Mouse (Mus musculus) brain, embryonic 14.5 days (tissue): ENCODE results near the gene Dlx2.

ENCODE experiments used
- CTCF ChIP-seq: fragments of 200-500 bp; IDR thresholded peaks from 2 replicates; pipeline ENCODE4 v1.5.1; 2012; ENCODE audit warnings: inconsistent platforms, mild to moderate bottlenecking, moderate library complexity, borderline replicate concordance; ENCODE audit not compliant: insufficient read depth, insufficient read length; ENCODE audit errors: extremely low read depth
- POLR2A ChIP-seq: fragments of 200-500 bp; IDR thresholded peaks from 2 replicates; pipeline ENCODE4 v1.6.1; 2012; ENCODE audit warnings: mild to moderate bottlenecking, inconsistent platforms, borderline replicate concordance; ENCODE audit not compliant: poor library complexity, insufficient read depth, insufficient read length, severe bottlenecking; ENCODE audit errors: extremely low read depth

DNA sequence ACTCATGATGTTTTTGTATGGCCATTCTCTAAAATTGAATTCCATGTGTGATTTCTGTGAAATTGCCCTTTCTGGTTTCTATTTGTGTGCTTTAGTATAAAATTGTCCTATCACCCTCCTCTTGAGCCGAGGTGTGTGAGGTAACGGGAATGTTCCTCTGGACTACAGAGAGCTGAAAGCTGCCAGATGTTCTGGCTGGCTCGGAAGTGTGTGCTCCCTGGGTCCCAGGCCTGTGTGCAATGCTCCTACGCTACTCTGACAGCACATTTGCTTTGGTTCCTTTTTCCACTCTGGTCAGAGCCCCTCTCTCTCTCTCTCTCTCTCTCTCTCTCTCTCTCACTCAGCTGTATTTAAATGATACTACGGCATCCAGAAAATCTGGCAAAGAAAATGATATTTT, 49.4 kb downstream of the Dlx2 start:
- TF ChIP-seq CTCF (no peak), POLR2A (no peak)
